Mouse (Mus musculus): ENCODE results near the gene Tgif1.

GRCm38 (mm10) chr17:70888657-70889056 is 35.3 kb upstream of the Tgif1 start:
- TF ChIP-seq CTCF (IDR thresholded peaks at IDR 0.05; ENCODE audit: borderline replicate concordance, insufficient read depth, low read length) = no peak
- no peak for TF ChIP-seq POLR2A (IDR thresholded peaks at IDR 0.05; ENCODE audit: low read depth, low read length)
